Mouse (Mus musculus) hindbrain, embryonic 12.5 days (tissue): Measurements from ENCODE around the gene Napa. TPM values are rescaled to one million over a fixed set of nuclear protein-coding genes. Genes with fewer than 3 reads are reported as not detected.

Source experiments
- polyA plus RNA-seq: library from polyadenylated mRNA; unstranded; fragments of >200 nt; fragmentation: Nextera tagmentation; extraction: Ambion mirVana; gene quantifications from 2 replicates; pipeline ENCODE4 v1.2.1, GENCODE M21; 2016

Napa gene
- polyA plus RNA-seq, 1 experiment from 2014 or later, result 182 TPM

Other genes starting within 250 kb of the Napa start
- not detected in 2 replicates for gene Crx, start 218.5 kb upstream of the Napa start, polyA plus RNA-seq
- gene Crxos, start 215.8 kb upstream of the Napa start, polyA plus RNA-seq, result not detected in 2 replicates
- 1,041 and 1,118 TPM in 2 replicates for gene Selenow, start 176.1 kb upstream of the Napa start, polyA plus RNA-seq
- gene Nop53, start 152.4 kb upstream of the Napa start, polyA plus RNA-seq, result 157 and 167 TPM in 2 replicates
- 10.1 and 16.6 TPM in 2 replicates for gene Ehd2, start 130.9 kb upstream of the Napa start, polyA plus RNA-seq
- 10.3 and 10.7 TPM in 2 replicates for gene Bicra, start 50.5 kb upstream of the Napa start, polyA plus RNA-seq
- gene Zfp541, start 36.6 kb upstream of the Napa start, polyA plus RNA-seq, result 0.05 and 0.07 TPM in 2 replicates
- 30.9 and 31.5 TPM in 2 replicates for gene Kptn, start 21.4 kb downstream of the Napa start, polyA plus RNA-seq
- 1.1 and 1.3 TPM in 2 replicates for gene Slc8a2, start 31.4 kb downstream of the Napa start, polyA plus RNA-seq
- gene Meis3, start 76.6 kb downstream of the Napa start, polyA plus RNA-seq, result 136 and 138 TPM in 2 replicates
- 16.9 and 19.2 TPM in 2 replicates for gene Dhx34, start 123.6 kb downstream of the Napa start, polyA plus RNA-seq
- gene C5ar2, start 145.7 kb downstream of the Napa start, polyA plus RNA-seq, result not detected in 2 replicates
- 0.79 and 2.0 TPM in 2 replicates for gene C5ar1, start 161.1 kb downstream of the Napa start, polyA plus RNA-seq
- 23.3 and 25.4 TPM in 2 replicates for gene Inafm1, start 175.2 kb downstream of the Napa start, polyA plus RNA-seq
- gene Ccdc9, start 188.3 kb downstream of the Napa start, polyA plus RNA-seq, result 43.4 and 46.7 TPM in 2 replicates
- 20.0 and 21.1 TPM in 2 replicates for gene Bbc3, start 209.9 kb downstream of the Napa start, polyA plus RNA-seq